In the genomic region with DNA sequence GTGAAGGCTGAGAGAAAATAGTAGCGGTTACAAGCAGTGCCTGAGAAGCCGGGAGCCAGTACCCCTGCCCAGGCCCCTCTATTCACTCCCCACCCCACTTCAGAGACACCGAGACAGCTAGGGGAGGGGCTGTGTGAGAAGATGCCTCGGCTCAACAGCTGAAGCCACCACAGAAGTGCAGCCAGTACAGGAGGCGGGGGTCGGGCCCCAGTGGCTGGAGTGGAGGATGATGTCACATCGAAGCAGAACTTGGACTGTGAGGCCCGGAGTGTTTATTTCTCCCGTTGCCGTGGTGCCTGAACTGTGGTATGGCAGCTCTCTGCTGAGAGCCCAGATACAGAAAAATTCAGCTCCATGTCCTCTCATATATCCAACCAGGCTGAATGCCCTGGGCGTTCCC, we compare ENCODE assay signal across 8 mouse cellular contexts. TPM values are rescaled to one million over a fixed set of nuclear protein-coding genes. Genes with fewer than 3 reads are reported as not detected.
DNase-seq lines count a peak whose midpoint lies in the region.

No protein-coding gene starts in this region.

- peak; percentile 69 for DNase-seq in MN1 (ENCODE audit: low spot score)
- DNase-seq in embryo, embryonic 11 days = peak; percentile 45
- peak; percentile 77 to 78 for DNase-seq in heart, postnatal 10 days
- peak; percentile 67 for DNase-seq in lung, postnatal 36 days
- no peak for DNase-seq in adrenal gland, postnatal 36 days
- DNase-seq in urinary bladder, adult 18-20 months (ENCODE audit: low spot score in 2 of 2) = no peak
- DNase-seq in adrenal gland, adult (ENCODE audit: inconsistent age in 2 of 2, low spot score in 1 of 2) = no peak
- DNase-seq in layer of hippocampus, adult 8-10 months (ENCODE audit: low spot score in 2 of 2) = no peak

- intact Hi-C loops in heart, postnatal 10 days (cut with DNase I) = no loop called here

RNA-seq across cellular contexts. Expression of a gene that starts 12.7 kb away (rescaled TPM):
- under 1 TPM in 1 of 2 experiments, not detected in 1; 0.32 TPM for total RNA-seq in heart, postnatal 10 days (2021)
- total RNA-seq in adrenal gland, postnatal 36 days (2021) = 1 to 10 TPM in 1 of 2 experiments, under 1 TPM in 1; 0.63 to 1.7 TPM
- total RNA-seq in layer of hippocampus, adult 8-10 months (2022) = not detected

RNA-seq across cellular contexts. Expression of a gene that starts 13.1 kb away (rescaled TPM):
- total RNA-seq in heart, postnatal 10 days (2021) = 10 to 100 TPM; 42.6 to 43.4 TPM
- 10 to 100 TPM in 1 of 2 experiments, 1 to 10 TPM in 1; 9.7 to 12.0 TPM for total RNA-seq in adrenal gland, postnatal 36 days (2021)
- total RNA-seq in layer of hippocampus, adult 8-10 months (2022) = 10 to 100 TPM; 17.3 to 21.8 (median 19.3) TPM

RNA-seq across cellular contexts. Expression of a gene that starts 55.5 kb away (rescaled TPM):
- 1 to 10 TPM; 2.1 to 2.3 TPM for total RNA-seq in heart, postnatal 10 days (2021)
- total RNA-seq in adrenal gland, postnatal 36 days (2021) = 1 to 10 TPM in 1 of 2 experiments, under 1 TPM in 1; 0.66 to 1.2 TPM
- 100 to 1,000 TPM; 226 to 270 (median 251) TPM for total RNA-seq in layer of hippocampus, adult 8-10 months (2022)

Comparison
In these comparisons a context has a peak if more than half of its experiments do, and no peak if none do; other contexts are left out.
1. DNase-seq: peak in MN1 (single experiment), embryo, embryonic 11 days (single experiment), heart, postnatal 10 days (2 of 2) and lung, postnatal 36 days (single experiment); none in adrenal gland, postnatal 36 days (0 of 2), urinary bladder, adult 18-20 months (0 of 2), adrenal gland, adult (0 of 2) and layer of hippocampus, adult 8-10 months (0 of 2).
2. RNA of a gene that starts 55.5 kb away (total RNA-seq): 226 to 270 TPM in layer of hippocampus, adult 8-10 months; 2.1 to 2.3 TPM in heart, postnatal 10 days and 0.66 to 1.2 TPM in adrenal gland, postnatal 36 days; every median in the first group is over 10 times any median in the second.